Mouse (Mus musculus): ENCODE data around the gene Olfr1251. TPM values are rescaled to one million over a fixed set of nuclear protein-coding genes. Genes with fewer than 3 reads are reported as not detected.
"Not testable (repeated sequence)": the region's sequence is repeated elsewhere in the genome, so short reads cannot be mapped to it uniquely, and the experiment has no call there.

The Olfr1251 gene
- not detected in 2 replicates for polyA plus RNA-seq (2015; fragmentation: Nextera tagmentation; extraction: Ambion mirVana)

GRCm38 (mm10) chr2:89671836-89672235 is at the start of gene Olfr1251:
TSS of gene Olfr1251 (minus strand) at chr2:89671936.
- Histone ChIP-seq H3K36me3 (no peaks in the 10 kb centered on the region), H3K27ac (no peak within 1 kb of the TSS), H3K4me2 (replicated peaks) (no peak within 1 kb of the TSS), H3K9me3 (no peaks in the 10 kb centered on the region), H3K4me3 (replicated peaks) (no peak within 1 kb of the TSS), H3K4me1 (replicated peaks) (no peaks in the 10 kb centered on the region), H3K27me3 (no peaks in the 10 kb centered on the region), H3K9ac (replicated peaks) (no peak within 1 kb of the TSS)
- no peak for ATAC-seq

- H3K9ac ChIP-seq (replicated peaks): no peak overlapping the region
- H3K4me1 ChIP-seq (replicated peaks): no peaks in the 10 kb centered on the region
- H3K4me2 ChIP-seq (replicated peaks): no peak overlapping the region
- ATAC-seq: 0 out of 2 replicates have a peak, but pooled peaks have one; percentile 37
- H3K36me3 ChIP-seq: no peaks in the 10 kb centered on the region
- H3K27me3 ChIP-seq: no peaks in the 10 kb centered on the region
- no peak overlapping the region for H3K27ac ChIP-seq
- H3K9me3 ChIP-seq: no peaks in the 10 kb centered on the region
- 79% methylated on average over 6 of the region's 6 CpGs for WGBS
- H3K4me3 ChIP-seq (replicated peaks): no peak overlapping the region
These were observed 20.2 kb upstream of the Olfr1251 start for GRCm38 (mm10) chr2:89691980-89692379.

GRCm38 (mm10) chr2:89661367-89661766 is 10.4 kb downstream of the Olfr1251 start, which contains the start of gene Olfr1250:
TSS of gene Olfr1250 (minus strand) at chr2:89661467.
- no peak for ATAC-seq
- Histone ChIP-seq H3K4me2 (replicated peaks) (no peak within 1 kb of the TSS), H3K9me3 (no peaks in the 10 kb centered on the region), H3K4me3 (replicated peaks) (no peak within 1 kb of the TSS), H3K9ac (replicated peaks) (no peak within 1 kb of the TSS), H3K36me3 (no peaks in the 10 kb centered on the region), H3K27ac (no peak within 1 kb of the TSS), H3K27me3 (no peaks in the 10 kb centered on the region), H3K4me1 (replicated peaks) (no peaks in the 10 kb centered on the region)

- no peak within 1 kb of the TSS for H3K9ac ChIP-seq (replicated peaks)
- no peak within 1 kb of the TSS for H3K4me2 ChIP-seq (replicated peaks)
- H3K4me1 ChIP-seq (replicated peaks): no peaks in the 10 kb centered on the region
- no peaks in the 10 kb centered on the region for H3K36me3 ChIP-seq
- 91% methylated on average over 2 of the region's 2 CpGs for WGBS
- no peak within 1 kb of the TSS for H3K4me3 ChIP-seq (replicated peaks)
- no peak for ATAC-seq
- H3K27ac ChIP-seq: no peak within 1 kb of the TSS
- no peaks in the 10 kb centered on the region for H3K27me3 ChIP-seq
- no peaks in the 10 kb centered on the region for H3K9me3 ChIP-seq
These were observed 36.9 kb downstream of the Olfr1251 start, which contains the start of gene Olfr1249 for GRCm38 (mm10) chr2:89634883-89635282. TSS of gene Olfr1249 (minus strand) at chr2:89634983.

GRCm38 (mm10) chr2:89618145-89618544 is 53.6 kb downstream of the Olfr1251 start, which contains the start of gene Olfr1248:
TSS of gene Olfr1248 (minus strand) at chr2:89618245.
- not testable (repeated sequence) for H3K36me3 ChIP-seq; H3K9ac ChIP-seq (replicated peaks); H3K4me3 ChIP-seq (replicated peaks); H3K27me3 ChIP-seq; H3K4me2 ChIP-seq (replicated peaks); H3K4me1 ChIP-seq (replicated peaks); H3K9me3 ChIP-seq; H3K27ac ChIP-seq; ATAC-seq
- WGBS: 94% methylated on average over 1 of the region's 1 CpGs

Other genes starting within 250 kb of the Olfr1251 start
- not detected in 2 replicates for gene Olfr1240, start 228.9 kb downstream of the Olfr1251 start, polyA plus RNA-seq (2015; fragmentation: Nextera tagmentation; extraction: Ambion mirVana)
- gene Olfr1241, start 184.8 kb downstream of the Olfr1251 start, polyA plus RNA-seq (2015; fragmentation: Nextera tagmentation; extraction: Ambion mirVana): not detected in 2 replicates
- gene Olfr1242, start 173.6 kb downstream of the Olfr1251 start, polyA plus RNA-seq (2015; fragmentation: Nextera tagmentation; extraction: Ambion mirVana): not detected in 2 replicates
- gene Olfr1243, start 140.4 kb downstream of the Olfr1251 start, polyA plus RNA-seq (2015; fragmentation: Nextera tagmentation; extraction: Ambion mirVana): not detected in 2 replicates
- gene Olfr1245, start 93.5 kb downstream of the Olfr1251 start, polyA plus RNA-seq (2015; fragmentation: Nextera tagmentation; extraction: Ambion mirVana): not detected in 2 replicates
- not detected in 2 replicates for gene Olfr1246, start 78.8 kb downstream of the Olfr1251 start, polyA plus RNA-seq (2015; fragmentation: Nextera tagmentation; extraction: Ambion mirVana)
- gene Olfr1247, start 57.8 kb downstream of the Olfr1251 start, polyA plus RNA-seq (2015; fragmentation: Nextera tagmentation; extraction: Ambion mirVana): not detected in 2 replicates
- not detected in 2 replicates for gene Olfr1248, start 53.7 kb downstream of the Olfr1251 start, polyA plus RNA-seq (2015; fragmentation: Nextera tagmentation; extraction: Ambion mirVana)
- not detected in 2 replicates for gene Olfr1249, start 37.0 kb downstream of the Olfr1251 start, polyA plus RNA-seq (2015; fragmentation: Nextera tagmentation; extraction: Ambion mirVana)
- not detected in 2 replicates for gene Olfr1250, start 10.5 kb downstream of the Olfr1251 start, polyA plus RNA-seq (2015; fragmentation: Nextera tagmentation; extraction: Ambion mirVana)
- gene Olfr1252, start 53.1 kb upstream of the Olfr1251 start, polyA plus RNA-seq (2015; fragmentation: Nextera tagmentation; extraction: Ambion mirVana): not detected in 2 replicates
- gene Olfr1253, start 85.2 kb upstream of the Olfr1251 start, polyA plus RNA-seq (2015; fragmentation: Nextera tagmentation; extraction: Ambion mirVana): not detected in 2 replicates
- not detected in 2 replicates for gene Olfr1254, start 121.7 kb upstream of the Olfr1251 start, polyA plus RNA-seq (2015; fragmentation: Nextera tagmentation; extraction: Ambion mirVana)
- gene Olfr1255, start 140.1 kb upstream of the Olfr1251 start, polyA plus RNA-seq (2015; fragmentation: Nextera tagmentation; extraction: Ambion mirVana): not detected in 2 replicates
- gene Olfr1256, start 169.6 kb upstream of the Olfr1251 start, polyA plus RNA-seq (2015; fragmentation: Nextera tagmentation; extraction: Ambion mirVana): 0.03 and 0.13 TPM in 2 replicates
- not detected in 2 replicates for gene Olfr48, start 176.3 kb upstream of the Olfr1251 start, polyA plus RNA-seq (2015; fragmentation: Nextera tagmentation; extraction: Ambion mirVana)
- not detected in 2 replicates for gene Olfr1257, start 206.5 kb upstream of the Olfr1251 start, polyA plus RNA-seq (2015; fragmentation: Nextera tagmentation; extraction: Ambion mirVana)

Data from midbrain, embryonic 13.5 days (tissue).